Mouse (Mus musculus) midbrain, embryonic 14.5 days (tissue): Measurements from ENCODE around the gene Stx8. TPM values are rescaled to one million over a fixed set of nuclear protein-coding genes. Genes with fewer than 3 reads are reported as not detected.
A peak's percentile ranks its signal among the peaks of the same experiment; 100 is the strongest.

ENCODE experiments used
- ATAC-seq: fragments of 200-750 bp; cut with Nextera tagmentation; 2 replicates; pipeline ENCODE4 v1.8.0; 2017; ENCODE audit warnings: moderate number of reproducible peaks, moderate library complexity; ENCODE audit not compliant: low FRiP score, low TSS enrichment
- DNase-seq: peaks from one replicate; pipeline ENCODE4 v3.0.0-alpha.2; 2015
- H3K27ac ChIP-seq: fragments of 300-500 bp; sonication (generic); replicated peaks from 2 replicates; pipeline ENCODE4 v1.5.1; 2014; ENCODE audit warnings: mild to moderate bottlenecking, low read depth, low read length, moderate library complexity
- H3K27me3 ChIP-seq: fragments of 300-500 bp; sonication (generic); 2 replicates; pipeline ENCODE4 v1.6.1; 2014; ENCODE audit warnings: low read length, control low read depth, mixed read lengths; ENCODE audit not compliant: control insufficient read depth, insufficient read depth
- H3K36me3 ChIP-seq: fragments of 300-500 bp; sonication (generic); 2 replicates; pipeline ENCODE4 v1.6.1; 2014; ENCODE audit warnings: low read length, control low read depth; ENCODE audit not compliant: control insufficient read depth, insufficient read depth
- H3K4me1 ChIP-seq: fragments of 300-500 bp; sonication (generic); 2 replicates; pipeline ENCODE4 v1.6.1; 2014; ENCODE audit warnings: mild to moderate bottlenecking, antibody characterized with exemption, low read length, control low read depth; ENCODE audit not compliant: control insufficient read depth, insufficient read depth
- H3K4me2 ChIP-seq: fragments of 300-500 bp; sonication (generic); 2 replicates; pipeline ENCODE4 v1.6.1; 2014; ENCODE audit warnings: mild to moderate bottlenecking, low read length, moderate library complexity
- H3K4me3 ChIP-seq: fragments of 300-500 bp; sonication (generic); replicated peaks from 2 replicates; pipeline ENCODE4 v1.5.1; 2014; ENCODE audit warnings: low read depth, low read length
- H3K9ac ChIP-seq: fragments of 300-500 bp; sonication (generic); replicated peaks from 2 replicates; pipeline ENCODE4 v1.6.1; 2014; ENCODE audit warnings: mild to moderate bottlenecking, low read length, moderate library complexity
- H3K9me3 ChIP-seq: fragments of 300-500 bp; sonication (generic); 2 replicates; pipeline ENCODE4 v1.6.1; 2016; ENCODE audit warnings: low read length, control low read depth, mixed read lengths; ENCODE audit not compliant: control insufficient read depth
- WGBS: fragments of 180-500 bp; shearing (Covaris S2); extraction: QIAGEN DNeasy Blood & Tissue Kit; methylation state at CpG from one replicate; pipeline ENCODE4 v1.1.7; 2014; 5-methylcytosine and 5-hydroxymethylcytosine counted together
- polyA plus RNA-seq: library from polyadenylated mRNA; unstranded; fragments of >200 nt; fragmentation: Nextera tagmentation; extraction: Ambion mirVana; gene quantifications from 2 replicates; pipeline ENCODE4 v1.2.1, GENCODE M21; 2014

The Stx8 gene
- polyA plus RNA-seq, 1 experiment from 2014 or later: 64.2 TPM

DNA sequence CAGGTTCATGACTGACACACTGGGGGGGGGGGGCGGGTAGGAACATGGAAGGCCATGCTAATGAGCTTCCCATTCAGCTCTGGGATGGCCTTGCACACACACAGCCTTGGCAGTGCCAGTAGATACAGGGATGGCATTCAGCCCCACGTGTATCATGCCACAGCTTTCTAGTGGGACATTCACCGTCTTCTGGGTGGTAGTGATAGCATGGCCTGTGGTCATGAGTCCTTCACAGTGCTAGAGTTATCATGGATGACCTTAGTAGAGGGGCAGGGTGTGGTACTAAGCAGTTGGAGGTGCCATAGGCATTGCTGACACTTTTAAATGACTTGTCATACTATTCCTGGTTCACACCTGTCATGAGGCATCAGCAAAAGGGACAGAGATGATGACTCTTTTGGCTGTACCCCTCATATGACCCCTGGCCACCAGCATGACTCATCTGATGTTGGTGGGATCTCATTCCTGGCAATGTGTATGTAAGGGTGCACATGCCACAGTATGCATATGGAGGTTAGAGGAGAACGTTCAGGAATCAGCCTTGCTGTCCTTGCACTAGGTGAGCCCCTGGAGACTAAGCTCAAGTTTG is 69.4 kb downstream of the Stx8 start:
- 85% methylated on average over 4 of the region's 4 CpGs for WGBS

GRCm38 (mm10) chr11:68036133-68036959 is 70.4 kb downstream of the Stx8 start:
- no peak overlapping the region for H3K4me2 ChIP-seq
- DNase-seq (peak; percentile 14), ATAC-seq (no peak)
- H3K4me3 ChIP-seq: no peak overlapping the region
- no peaks in the 10 kb centered on the region for H3K4me1 ChIP-seq
- no peaks in the 10 kb centered on the region for H3K9me3 ChIP-seq
- no peak overlapping the region for H3K27ac ChIP-seq
- 71% methylated on average over 20 of the region's 20 CpGs for WGBS
- no peaks in the 10 kb centered on the region for H3K36me3 ChIP-seq
- H3K9ac ChIP-seq: no peak overlapping the region
- H3K27me3 ChIP-seq: no peaks in the 10 kb centered on the region

More for the DNA sequence above, 69.4 kb downstream of the Stx8 start:
- Histone ChIP-seq H3K4me3 (no peak overlapping the region), H3K9ac (no peak overlapping the region), H3K4me1 (no peaks in the 10 kb centered on the region), H3K27ac (no peak overlapping the region), H3K4me2 (no peak overlapping the region), H3K36me3 (no peaks in the 10 kb centered on the region), H3K9me3 (no peaks in the 10 kb centered on the region), H3K27me3 (no peaks in the 10 kb centered on the region)
- DNase-seq (no peak), ATAC-seq (no peak)

GRCm38 (mm10) chr11:68037093-68037492 is 71.1 kb downstream of the Stx8 start:
- H3K9ac ChIP-seq: no peak overlapping the region
- no peaks in the 10 kb centered on the region for H3K36me3 ChIP-seq
- H3K27me3 ChIP-seq: no peaks in the 10 kb centered on the region
- ATAC-seq (no peak), DNase-seq (peak; percentile 12)
- no peak overlapping the region for H3K27ac ChIP-seq
- H3K4me1 ChIP-seq: no peaks in the 10 kb centered on the region
- no peaks in the 10 kb centered on the region for H3K9me3 ChIP-seq
- no peak overlapping the region for H3K4me2 ChIP-seq
- 74% methylated on average over 9 of the region's 9 CpGs for WGBS
- H3K4me3 ChIP-seq: no peak overlapping the region

DNA sequence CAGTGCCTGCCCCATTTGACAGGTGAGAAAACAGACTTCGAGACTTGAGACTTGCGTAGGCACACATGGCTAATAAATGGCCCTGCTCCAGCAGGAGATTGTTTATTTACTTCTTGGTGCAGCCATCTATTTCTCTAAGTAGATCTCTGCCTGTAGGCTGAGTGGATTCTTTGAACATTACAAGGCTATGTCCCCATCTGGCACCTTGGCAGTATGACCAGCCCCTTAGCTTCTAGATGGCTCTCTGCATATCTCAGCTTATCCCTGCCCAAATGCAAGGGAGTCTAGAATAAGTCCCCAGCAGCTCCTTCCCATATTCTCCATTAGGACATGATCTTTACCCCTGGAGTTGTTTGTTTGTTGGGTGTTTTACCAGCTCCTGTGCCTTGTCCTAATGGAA is 72.1 kb downstream of the Stx8 start:
- DNase-seq: no peak

GRCm38 (mm10) chr11:68044181-68044580 is 78.2 kb downstream of the Stx8 start:
- DNase-seq (peak; percentile 8), ATAC-seq (no peak)
- Histone ChIP-seq H3K9me3 (no peaks in the 10 kb centered on the region), H3K4me1 (peaks cover 14% of the 10 kb centered on the region; the same call in 1 of the 2 replicates), H3K4me3 (no peak overlapping the region), H3K27ac (no peak overlapping the region), H3K36me3 (no peaks in the 10 kb centered on the region), H3K27me3 (no peaks in the 10 kb centered on the region), H3K4me2 (no peak overlapping the region), H3K9ac (no peak overlapping the region)
- 17% methylated on average over 11 of the region's 11 CpGs for WGBS

More for the DNA sequence above, 72.1 kb downstream of the Stx8 start:
- no peak overlapping the region for H3K9ac ChIP-seq
- WGBS: 90% methylated on average over 2 of the region's 2 CpGs
- H3K4me2 ChIP-seq: no peak overlapping the region
- H3K36me3 ChIP-seq: no peaks in the 10 kb centered on the region
- H3K27ac ChIP-seq: no peak overlapping the region
- ATAC-seq: no peak
- no peaks in the 10 kb centered on the region for H3K27me3 ChIP-seq
- H3K4me3 ChIP-seq: no peak overlapping the region
- H3K9me3 ChIP-seq: no peaks in the 10 kb centered on the region
- H3K4me1 ChIP-seq: peaks cover 2% of the 10 kb centered on the region; the same call in 1 of the 2 replicates

DNA sequence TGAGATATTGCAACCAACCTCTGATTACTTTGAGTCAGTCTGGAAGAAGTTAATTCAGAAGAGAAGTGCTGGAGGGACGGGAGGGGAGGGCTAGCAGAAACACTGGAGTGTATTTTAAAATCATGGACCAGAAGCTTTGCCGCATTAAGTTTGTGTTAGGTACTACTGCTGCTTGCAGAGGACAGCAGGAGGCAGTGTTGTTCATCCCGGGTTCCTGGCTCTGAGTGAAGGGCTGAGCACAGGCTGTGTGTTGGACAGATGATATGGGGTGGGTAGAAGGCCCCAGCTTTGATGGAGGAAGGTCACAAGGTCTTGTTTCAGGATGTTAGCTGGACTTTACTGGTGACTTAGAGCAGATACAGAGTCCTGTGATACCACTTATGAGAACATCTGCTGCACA is 80.9 kb downstream of the Stx8 start:
- H3K4me1 ChIP-seq: peaks cover 14% of the 10 kb centered on the region; the same call in 1 of the 2 replicates
- WGBS: 58% methylated on average over 3 of the region's 3 CpGs
- H3K27ac ChIP-seq: no peak overlapping the region
- no peak overlapping the region for H3K4me3 ChIP-seq
- H3K27me3 ChIP-seq: no peaks in the 10 kb centered on the region
- no peaks in the 10 kb centered on the region for H3K36me3 ChIP-seq
- H3K9ac ChIP-seq: no peak overlapping the region
- H3K9me3 ChIP-seq: no peaks in the 10 kb centered on the region
- H3K4me2 ChIP-seq: no peak overlapping the region
- ATAC-seq (no peak), DNase-seq (no peak)

DNA sequence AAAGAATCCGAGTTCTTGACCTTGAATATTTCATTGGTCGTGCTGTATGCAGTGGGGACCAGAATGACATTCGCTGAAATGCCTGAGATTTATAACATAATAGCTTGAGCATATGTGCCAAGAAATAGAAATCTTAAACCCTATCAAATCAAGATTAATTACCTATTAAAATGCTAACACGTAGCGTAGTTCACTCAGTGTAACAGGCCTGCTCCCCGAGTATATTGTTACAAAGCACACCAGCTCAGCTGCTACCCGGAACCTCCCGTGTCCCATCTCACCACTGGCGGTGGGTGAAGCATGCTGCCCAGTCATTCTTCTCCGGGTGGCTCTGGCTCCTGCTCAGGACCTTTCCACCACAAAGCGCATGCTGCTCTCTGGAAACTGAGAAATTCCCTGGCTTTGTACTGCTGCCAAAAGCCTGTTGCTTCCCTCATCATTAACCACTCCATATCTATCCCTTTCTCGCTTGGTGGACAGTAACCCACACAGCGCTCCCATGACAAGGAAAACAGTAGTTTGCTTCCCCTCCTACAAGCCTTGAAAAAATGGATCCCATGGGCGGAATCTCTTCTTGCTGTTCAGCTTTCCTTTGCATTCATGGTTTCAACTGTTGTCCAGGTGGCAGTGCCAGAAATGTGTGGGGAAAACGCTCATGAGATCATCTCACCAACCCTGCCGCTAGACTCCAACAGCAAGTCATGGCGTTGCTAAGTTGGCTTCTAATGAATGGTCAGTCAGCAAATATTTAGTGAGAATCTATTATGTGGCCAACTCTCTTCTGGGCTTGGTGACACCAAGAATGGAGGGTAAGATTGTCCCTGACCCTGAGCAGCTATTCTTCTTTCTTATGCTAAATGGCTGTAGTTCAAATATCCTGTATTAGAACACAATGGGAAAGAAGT is 83.5 kb downstream of the Stx8 start:
- peak; percentile 21 for DNase-seq
- Histone ChIP-seq H3K4me3 (no peak overlapping the region), H3K4me1 (no peaks in the 10 kb centered on the region), H3K4me2 (no peak overlapping the region), H3K9me3 (no peaks in the 10 kb centered on the region), H3K27me3 (no peaks in the 10 kb centered on the region), H3K27ac (no peak overlapping the region; the same call in 1 of the 2 replicates), H3K9ac (no peak overlapping the region), H3K36me3 (no peaks in the 10 kb centered on the region)
- 79% methylated on average over 17 of the region's 17 CpGs for WGBS
- no peak for ATAC-seq

DNA sequence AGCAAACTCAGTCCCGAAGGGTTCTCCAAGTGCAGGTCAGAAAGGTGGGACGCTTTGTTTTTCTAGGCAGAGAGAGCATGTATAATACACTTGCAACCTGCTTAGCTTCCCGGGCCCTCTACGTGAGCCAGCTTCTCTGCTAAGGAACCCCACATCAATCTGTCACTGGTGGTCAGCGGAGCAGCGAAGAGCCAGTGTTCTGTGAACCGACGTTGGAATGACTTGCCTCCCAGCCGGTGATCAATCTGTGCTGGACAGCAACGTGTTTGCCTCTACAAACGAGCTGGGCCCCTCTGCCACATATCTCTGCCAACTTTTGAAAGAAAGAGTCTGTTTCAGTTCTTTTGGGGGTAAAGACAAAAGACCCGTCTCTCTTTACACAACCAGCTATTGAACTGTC is 84.7 kb downstream of the Stx8 start:
- peak; percentile 31 for DNase-seq
- Histone ChIP-seq H3K27ac (no peak overlapping the region), H3K36me3 (no peaks in the 10 kb centered on the region), H3K9me3 (no peaks in the 10 kb centered on the region), H3K27me3 (no peaks in the 10 kb centered on the region), H3K4me3 (no peak overlapping the region), H3K4me2 (no peak overlapping the region), H3K9ac (no peak overlapping the region), H3K4me1 (no peaks in the 10 kb centered on the region)
- ATAC-seq: no peak
- 54% methylated on average over 12 of the region's 12 CpGs for WGBS
